Mouse (Mus musculus): ENCODE data around the gene Zfp827.

DNA sequence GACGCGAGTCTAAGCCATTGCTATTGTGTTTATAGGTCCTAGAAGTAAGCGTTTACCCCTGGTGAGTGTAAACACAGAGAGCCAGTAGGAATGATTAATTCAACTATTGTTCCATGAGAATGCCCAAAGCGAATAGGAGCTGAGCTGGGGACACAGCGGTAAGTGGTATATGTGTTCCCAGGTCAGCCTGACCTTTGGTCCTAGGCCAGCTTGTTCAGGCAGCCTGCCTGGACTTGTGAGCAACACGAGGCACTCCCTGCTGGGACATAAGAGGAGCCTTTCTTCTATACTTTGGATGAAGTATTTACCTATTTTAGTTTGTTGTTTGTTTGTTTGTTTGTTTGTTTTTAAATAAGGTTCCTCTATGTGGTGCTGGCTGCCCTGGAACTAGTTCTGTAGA, 86.3 kb downstream of the Zfp827 start:
- no peak for TF ChIP-seq CTCF (IDR thresholded peaks at IDR 0.05; ENCODE audit: low read depth, low read length)
- TF ChIP-seq POLR2A (IDR thresholded peaks at IDR 0.05; ENCODE audit: insufficient read depth, low read length) = no peak
- no peak for TF ChIP-seq EP300 (IDR thresholded peaks at IDR 0.05; ENCODE audit: insufficient read depth, low read depth, low read length)
